Mouse (Mus musculus) C2C12 (cell line): Measurements from ENCODE around the gene Vkorc1.

ENCODE experiments used
- CEBPB ChIP-seq: IDR thresholded peaks from one replicate; pipeline ENCODE4 v1.6.1; 2011; ENCODE audit warnings: low read depth, mild to moderate bottlenecking, control low read depth, moderate library complexity
- CTCF ChIP-seq: IDR thresholded peaks from one replicate; pipeline ENCODE4 v1.5.1; 2011; ENCODE audit not compliant: control insufficient read depth, insufficient read depth, insufficient read length
- FOSL1 ChIP-seq: IDR thresholded peaks from one replicate; pipeline ENCODE4 v1.8.0; 2011; ENCODE audit warnings: mild to moderate bottlenecking, low read length; ENCODE audit not compliant: poor library complexity, insufficient read depth, severe bottlenecking
- MAX ChIP-seq: IDR thresholded peaks from one replicate; pipeline ENCODE4 v1.6.1; 2011; ENCODE audit warnings: mild to moderate bottlenecking, control low read depth
- MYOD1 ChIP-seq: IDR thresholded peaks from one replicate; pipeline ENCODE4 v1.6.1; 2011; ENCODE audit warnings: low read depth; ENCODE audit not compliant: control insufficient read depth, insufficient read length
- MYOG ChIP-seq: IDR thresholded peaks from one replicate; pipeline ENCODE4 v1.6.1; 2011; ENCODE audit not compliant: control insufficient read depth, insufficient read length; ENCODE audit errors: extremely low read depth

DNA sequence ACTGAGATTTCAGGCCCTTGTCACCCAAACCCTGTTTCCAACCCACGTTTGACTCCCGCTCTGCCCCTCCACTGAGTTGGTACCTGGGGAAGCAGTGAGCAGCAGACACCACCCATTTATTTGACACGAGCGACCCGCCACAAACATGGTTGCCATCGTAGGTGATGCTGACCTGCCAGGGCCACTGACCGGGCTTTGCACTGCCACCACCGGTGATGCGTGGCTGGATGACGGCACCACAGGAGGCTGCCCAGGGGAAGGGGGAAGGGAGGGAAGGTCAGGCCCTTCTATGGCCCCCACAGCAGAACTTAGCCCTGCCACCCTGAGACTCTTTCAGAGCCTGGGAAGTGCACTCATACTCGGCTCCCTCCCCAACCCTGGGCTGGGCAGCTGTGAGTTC, 32.3 kb upstream of the Vkorc1 start:
- TF ChIP-seq CEBPB (no peak), CTCF (no peak), MAX (no peak), MYOD1 (no peak), MYOG (no peak), FOSL1 (no peak)
